Mouse (Mus musculus) urinary bladder, postnatal 10 days (tissue): ENCODE results near the gene Synrg.

Experiments used
- DNase-seq: peaks from one replicate; pipeline ENCODE4 v3.0.0; 2022; ENCODE audit warnings: low spot score

Gene Synrg

DNA sequence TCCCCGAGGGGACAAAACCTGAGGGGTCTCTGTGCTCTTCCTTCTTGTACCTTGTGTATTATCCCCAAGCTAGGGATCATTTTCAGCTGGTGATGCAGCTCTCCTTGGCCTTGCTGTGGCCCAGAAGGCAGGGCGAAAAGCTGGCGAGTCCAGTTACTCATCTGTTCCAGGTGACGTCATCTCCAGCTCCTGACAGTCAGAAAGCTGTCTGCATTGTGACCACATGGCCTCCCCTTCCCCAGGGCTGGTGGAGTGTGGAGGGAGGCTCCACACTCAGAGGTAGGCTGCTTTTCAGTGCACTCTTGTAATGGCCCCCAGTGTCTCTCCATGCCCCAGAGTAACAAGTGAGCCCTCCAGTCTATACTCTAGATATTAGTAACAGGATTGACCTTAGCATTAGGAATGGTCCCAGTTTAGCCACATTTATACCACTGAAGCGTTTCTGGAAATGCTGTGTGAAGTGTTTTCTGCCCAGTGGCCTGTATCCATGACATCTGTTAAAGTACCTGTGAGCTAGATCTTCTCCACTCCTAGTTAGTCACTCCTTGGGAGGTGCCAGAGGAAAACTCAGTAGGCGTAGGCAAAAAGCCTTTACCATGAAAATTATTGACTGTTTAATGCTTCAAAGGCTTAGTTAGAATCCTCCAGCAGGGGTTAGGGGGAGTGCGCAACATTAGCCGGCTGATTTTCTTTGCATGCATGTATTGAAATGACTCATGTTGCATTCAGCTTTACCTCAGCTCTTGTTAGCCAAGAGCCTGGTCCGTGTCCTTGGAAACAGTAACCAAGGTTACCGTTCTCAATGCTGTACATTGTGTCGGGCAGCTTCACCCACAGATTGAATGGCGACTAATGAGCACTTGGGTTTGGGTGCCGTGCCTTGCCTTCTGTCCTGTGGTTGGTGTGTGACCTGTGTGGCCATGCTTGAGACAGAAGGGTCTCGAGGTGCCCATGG, 78.9 kb downstream of the Synrg start:
- DNase-seq: no peak

DNA sequence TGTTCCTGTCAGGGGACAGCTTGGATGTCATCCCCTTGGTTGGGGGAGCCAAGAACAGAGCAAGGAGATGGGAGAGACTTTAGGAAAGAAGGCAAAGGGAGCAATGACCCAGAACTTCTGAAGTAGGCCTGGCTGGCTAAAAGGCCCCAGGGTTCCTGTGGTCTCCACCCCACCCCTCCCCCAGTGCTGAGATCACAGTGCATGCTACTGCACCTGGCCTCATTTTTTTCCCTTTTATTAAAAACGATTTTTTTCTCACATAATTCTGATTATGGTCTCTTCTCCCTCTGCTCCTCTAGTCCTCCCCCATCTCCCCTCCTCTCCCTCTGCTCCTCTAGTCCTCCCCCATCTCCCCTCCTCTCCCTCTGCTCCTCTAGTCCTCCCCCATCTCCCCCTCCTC, 80.8 kb downstream of the Synrg start:
- DNase-seq: no peak

DNA sequence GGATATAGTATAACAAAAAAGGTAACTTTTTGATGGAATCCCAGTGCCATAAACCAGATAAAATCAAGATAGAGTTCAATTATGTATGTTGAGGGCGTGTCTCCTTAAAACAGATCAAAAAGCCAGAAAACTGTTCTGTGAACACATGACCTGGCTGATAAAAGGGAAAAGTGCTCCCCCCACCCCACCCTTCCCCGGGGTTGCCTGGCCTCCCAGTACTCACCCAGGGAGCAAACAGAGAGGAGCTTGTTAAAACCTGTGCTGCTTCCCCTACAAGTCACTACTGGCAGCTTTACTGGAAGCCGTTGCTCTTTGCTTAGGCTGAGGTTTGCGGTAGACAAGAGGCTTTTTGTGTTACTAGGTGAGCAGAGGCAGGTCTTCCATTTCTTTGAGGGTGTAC, 83.0 kb downstream of the Synrg start:
- DNase-seq: no peak

DNA sequence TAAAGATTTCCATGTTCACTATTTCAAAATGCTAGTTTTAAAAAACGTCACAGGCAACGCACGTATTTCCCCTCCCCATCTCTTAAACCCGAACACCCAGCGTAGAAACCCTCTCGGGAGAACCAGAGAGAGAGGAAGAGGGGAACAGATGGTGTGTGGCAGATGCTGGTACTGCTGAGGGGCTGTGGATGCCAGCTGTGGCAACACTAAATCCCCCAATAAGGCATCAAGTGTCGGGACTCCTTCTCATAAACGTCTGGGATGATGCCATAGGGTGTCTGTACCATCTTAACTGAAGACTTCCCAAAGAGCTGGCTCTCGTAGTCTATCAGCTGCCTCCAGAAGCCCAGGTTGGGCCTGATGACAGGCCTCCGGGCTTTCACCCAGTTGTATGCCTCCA, 84.2 kb downstream of the Synrg start:
- no peak for DNase-seq

DNA sequence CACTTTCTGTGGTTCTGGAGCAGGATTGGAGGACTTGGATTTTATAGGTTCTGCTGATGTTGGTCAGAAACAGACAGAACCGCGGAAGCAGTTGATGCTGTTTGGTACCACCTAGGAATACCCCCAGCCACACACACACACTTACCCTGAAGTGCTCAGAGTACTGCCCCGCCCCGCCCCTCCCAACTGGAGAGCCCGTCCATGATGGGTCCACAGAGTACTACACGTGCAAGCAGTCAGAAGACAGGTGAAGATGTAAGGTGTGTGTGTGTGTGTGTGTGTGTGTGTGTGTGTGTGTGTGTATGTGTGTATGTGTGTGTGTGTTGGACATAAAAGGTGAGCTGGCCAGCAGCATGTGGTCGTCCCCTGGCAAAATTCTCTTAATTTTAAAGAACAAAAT, 88.8 kb downstream of the Synrg start:
- no peak for DNase-seq

DNA sequence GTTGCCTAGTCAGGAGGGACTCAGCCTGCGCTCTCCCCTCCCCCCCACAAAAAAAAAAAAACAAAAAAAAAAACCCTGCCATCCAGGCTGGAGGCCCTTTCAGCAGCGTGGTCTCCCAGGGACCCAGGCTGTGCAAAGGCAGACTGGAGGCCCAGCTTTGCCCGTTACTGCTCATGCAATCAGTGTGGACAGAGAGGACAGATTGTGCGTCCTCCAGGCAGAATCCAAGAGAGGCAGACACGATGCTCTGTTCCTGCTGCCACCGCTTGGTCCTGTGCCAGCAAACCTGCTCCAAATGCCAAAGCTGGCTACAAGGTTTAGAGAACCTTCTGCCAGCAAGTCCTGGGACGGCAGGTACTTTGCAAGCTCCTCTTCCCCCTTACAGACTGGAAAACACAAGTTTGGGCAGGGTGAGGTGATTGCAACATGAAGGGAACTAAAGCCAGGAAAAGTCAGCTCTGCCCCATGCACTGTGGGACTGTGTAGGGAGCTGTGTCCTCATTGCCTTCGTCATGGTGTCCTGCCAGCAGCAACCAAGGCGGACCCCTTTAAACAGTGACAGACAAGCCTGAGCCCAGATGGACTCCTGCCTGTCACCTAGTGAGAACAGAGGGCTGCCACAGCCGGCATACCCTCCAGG, 89.4 kb downstream of the Synrg start:
- DNase-seq: no peak

DNA sequence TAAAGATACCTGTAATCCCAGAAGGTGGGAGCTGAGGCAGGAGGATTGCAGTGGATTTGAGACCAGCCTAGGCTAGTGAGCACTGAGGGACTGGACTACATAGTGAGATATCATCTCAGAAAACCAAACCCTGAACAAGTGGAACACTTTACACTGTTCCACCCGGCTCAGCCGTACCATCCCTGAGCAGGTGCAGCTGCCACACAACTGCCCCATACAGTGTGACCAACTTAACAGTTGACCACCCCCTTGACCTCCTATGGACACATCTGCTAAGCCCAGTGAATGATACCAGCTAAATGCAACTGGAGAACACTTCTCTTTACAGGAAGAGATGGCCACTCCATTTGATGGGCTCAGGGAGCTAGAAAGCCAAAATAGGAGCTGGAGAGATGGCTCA, 93.2 kb downstream of the Synrg start:
- DNase-seq: no peak

DNA sequence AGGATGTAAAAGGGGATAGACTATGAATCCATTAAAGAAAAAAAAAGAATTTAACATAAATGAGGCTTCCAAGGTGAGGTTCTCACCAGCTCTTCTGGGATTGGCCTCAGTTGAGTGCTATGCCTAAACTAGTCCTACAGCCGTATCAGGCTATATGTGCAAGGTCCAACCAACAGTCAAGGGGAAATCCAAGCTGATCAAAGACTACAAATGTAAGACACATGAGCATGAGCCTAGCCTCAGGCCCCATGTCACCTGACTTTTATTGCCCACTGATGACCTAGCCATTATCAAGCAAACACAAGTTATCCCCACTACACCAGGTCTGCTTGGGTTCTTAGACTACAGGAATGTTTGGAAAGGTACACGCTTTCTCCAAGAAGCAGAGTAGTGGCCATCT, 95.6 kb downstream of the Synrg start:
- DNase-seq: no peak

DNA sequence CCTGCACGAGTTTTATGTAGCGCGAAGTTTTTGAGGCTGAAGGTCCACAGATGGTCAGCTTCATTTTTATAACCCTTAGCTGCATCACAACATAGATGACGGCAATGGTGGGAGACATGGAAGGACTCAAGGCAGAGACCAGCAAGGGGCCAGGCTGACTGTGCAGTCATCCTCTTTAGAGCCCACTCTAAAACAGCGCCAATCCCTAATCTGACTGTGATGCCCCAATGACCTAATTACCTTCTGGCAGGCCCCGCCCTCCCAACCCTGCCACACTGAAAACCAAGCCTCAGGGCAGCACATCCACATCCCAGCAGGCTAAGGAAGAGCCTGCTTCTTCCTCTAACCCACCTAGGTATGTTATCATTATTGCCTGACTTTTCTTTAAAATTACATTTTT, 96.4 kb downstream of the Synrg start:
- no peak for DNase-seq

DNA sequence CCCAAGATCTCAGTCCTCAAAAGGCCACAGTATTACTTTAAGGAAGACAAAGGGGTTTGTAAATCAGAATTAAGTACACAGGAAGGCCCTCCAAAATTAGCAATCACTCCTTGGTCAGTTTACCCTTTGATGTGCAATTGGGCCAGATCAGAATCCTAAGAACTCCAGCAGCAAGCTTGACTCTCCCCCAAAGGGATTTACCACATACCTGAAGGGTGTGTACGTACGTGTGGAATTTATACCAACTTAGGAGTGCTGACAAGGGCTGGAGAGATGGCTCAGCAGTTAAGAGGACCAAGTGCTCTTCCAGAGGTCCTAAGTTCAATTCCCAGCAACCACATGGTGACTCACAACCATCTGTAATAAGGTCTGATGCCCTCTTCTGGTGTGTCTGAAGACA, 97.7 kb downstream of the Synrg start:
- DNase-seq: no peak

DNA sequence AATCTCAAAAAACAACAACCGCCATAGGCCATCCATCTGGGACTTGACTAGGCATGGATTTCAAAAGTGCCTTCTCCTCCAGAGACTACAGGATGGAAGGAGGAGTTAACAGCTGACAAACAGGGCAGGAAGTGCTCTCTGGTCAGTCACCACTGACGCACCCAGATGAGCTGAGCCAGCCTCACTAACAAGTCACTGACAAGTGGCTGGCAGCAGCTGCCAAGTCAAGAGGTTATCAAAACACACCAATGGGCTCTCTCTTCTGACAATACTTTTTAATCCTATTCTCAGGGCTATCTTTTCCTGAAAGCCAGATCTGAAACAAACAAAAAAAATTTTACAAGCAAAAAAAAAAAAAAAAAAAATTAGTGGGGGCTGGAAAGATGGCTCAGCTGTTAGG, 98.6 kb downstream of the Synrg start:
- DNase-seq: no peak

DNA sequence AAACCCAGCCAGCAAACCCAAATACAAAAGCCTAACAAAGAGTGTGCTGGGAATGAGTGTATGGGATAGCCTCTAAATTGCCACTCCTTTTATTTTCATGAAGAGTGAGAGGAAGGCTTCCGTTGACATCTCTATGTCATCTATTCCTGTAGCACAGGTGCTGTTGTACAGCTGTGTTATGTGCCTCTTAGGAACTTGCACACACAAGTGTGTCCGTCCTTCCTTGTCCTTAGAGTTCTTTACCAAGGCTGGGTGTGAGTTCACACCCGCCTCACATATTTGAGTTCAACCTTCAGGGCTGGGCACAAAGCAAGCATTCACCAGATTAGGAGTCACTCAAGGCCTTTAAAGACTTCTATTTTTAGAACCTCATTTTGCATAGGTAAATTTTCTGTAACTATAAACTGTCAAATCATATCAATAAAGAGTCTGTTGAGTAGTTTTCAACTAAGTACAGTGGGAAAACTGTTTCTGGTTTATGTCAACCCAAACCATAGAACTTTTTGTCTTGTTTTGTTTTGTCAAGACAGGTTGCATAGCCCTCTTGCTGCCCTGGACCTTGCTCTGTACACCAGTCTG, 99.5 kb downstream of the Synrg start:
- DNase-seq: no peak

DNA sequence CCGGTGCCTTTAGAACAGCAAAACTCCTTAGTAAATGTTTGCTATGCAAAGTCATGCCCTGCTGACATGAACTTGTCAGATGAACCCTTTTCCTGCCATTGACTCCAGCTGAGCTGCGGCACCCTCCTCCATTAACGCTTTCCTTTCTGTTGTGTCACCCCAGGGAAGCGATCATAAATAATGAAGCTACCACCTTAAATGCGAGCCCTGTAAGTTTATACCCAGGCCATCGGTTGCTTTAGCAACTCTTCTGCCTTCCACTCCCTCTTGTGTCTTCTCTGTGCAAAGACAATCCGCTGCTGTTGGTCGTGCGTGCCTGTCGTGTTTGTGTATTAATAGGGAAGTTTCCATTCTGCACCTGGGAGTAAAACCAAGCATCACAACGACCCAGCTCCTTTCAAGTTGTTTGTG, 101.8 kb downstream of the Synrg start:
- no peak for DNase-seq

DNA sequence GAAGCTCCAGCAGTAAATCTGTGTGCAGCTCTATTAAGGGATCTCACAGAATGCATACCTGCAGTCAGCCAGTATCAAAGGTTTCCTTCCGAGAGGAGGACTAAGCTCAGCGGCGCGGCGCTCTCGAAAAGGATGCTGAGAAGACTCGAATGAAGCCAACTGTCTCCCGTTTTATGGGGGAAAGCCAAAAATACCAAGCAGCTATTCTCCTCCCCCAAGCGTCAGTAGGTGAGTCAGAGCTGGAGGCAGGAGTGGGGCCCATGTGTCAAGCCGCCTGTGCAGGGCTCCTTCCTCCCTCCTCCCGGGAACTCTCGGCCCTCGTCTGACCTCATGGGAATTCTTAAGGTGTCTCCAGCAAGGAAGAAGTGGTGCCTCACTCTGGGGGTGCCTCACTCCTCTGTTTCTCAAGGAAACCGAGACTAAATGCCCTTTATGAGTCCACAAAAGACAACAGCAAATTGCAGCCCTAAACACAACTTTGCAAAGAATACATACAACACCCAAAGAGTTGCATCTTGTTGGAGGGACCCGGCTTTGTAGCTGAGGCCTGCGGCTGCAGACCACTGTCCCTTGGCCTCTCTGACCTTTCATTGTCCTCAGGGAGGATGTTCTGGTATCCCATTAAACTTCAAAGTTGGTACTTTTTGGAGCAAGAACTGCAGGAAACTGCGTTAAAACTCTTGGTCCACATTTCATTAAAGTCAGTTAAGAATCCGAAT, 102.9 kb downstream of the Synrg start:
- no peak for DNase-seq

DNA sequence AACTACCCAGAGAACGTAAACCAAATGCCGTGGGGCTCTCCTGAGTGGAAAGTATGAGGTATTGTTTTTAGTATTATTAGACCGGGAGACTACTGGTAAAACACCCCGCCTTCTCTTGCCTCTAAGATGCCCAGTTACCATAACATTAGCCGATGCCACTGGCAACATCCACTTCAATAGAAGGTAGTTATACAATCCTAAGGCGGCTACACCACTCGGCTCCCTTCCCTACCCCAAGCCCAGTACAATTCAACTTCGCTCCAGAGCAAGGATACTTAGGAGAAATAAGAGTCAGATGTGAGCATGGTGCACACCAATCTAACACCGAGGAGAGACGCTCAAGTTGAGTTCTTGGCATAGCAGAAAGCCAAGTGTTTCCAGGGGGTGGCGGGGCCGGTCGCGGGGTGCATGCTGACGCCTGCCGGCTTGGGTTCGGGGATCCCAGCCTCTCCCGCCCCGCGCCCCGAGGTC, 103.5 kb downstream of the Synrg start:
- no peak for DNase-seq

DNA sequence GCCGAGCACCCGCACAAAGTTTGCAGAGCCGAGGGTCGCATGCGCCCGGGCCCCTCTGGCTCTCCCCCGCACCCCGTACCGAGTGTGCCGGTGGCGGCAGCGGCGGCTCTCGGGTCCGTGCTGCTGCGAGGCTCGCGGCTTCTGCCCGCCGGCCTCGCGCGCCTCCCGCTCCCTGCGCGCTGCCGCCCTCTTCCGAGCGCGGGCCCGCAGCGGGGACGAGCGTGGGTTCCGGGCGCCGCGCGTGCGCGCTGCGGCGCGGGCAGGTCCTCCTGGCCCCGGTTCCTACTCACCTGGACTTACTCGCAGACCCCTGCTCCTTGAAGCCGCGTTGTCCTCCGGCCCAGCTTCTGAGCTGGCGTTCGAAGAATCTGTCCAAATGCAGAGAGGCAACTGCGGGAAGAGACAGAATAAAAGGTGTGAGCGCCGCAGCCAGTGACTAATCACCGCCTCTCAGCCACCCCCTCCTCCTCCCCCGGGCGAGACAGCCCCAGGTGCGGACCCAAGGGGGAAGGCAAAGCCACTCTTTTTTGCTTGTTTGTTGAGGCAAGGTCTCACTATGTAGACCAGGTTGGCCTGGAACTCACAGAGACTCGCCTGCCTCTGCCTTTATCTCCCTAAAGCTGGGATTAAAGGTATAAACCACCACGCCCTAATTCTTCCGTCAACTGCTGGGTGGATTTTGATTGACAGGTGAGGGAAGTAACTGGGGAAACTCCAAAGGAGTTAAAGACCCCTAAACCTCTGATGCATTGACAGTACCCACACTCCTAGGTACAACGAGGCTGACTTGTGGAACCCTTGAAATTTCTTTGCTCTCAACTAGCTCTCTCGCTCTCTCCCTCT, 104.2 kb downstream of the Synrg start:
- DNase-seq: no peak

DNA sequence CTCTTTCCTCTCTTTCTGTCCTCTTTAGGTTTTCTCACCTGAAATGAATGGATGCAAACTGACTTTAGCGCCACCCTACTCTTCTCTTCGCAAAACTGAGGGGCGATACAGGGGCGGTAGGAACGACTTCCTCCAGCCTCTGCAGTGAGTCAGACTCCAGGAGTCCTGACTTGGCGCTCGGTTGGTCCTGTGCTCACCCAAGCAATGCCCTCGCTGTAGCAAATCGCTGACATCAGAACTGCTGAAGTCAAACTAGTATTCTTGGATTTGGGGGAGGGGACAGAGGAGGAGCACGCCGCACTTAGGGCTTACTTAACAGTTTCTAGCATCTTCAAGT, 104.8 kb downstream of the Synrg start, which contains the start of gene Dusp14:
TSS of gene Dusp14 (minus strand) at position 228 of the 337 bp plus-strand sequence.
- DNase-seq: no peak

DNA sequence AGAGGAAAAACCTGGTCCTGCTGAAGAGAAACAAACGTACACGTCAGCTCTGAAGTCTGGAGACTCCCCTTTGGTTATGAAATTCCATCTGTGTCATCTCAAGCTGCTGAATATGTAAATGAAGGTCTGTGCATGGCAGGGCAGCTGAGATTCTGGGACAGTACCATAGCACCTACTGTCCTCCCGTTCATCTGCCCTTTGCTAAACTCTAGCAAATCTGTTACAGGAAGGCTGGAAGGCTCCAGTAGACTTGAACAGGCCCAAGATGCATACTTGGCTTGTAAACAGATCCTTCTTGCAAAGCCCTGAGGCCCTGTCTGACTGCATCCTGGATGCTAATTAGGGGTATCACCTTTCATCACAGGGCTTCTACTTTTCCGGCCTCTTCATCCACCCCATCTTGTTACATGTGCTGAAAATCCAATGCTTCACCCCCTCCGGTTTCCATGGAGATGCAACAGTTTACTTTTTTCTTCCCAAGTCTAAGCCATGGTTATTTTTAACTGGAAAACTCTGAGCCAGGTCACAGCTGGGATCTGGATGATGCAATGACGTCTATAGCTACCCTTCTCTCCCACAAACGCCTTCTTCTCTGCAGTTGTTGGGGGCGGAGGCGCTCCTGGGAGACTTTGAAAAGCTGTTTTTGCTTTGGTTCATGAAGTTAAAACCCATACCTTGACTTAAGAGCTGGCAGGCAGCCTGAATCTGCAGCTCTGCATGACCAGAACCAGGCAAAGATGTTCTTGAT, 108.8 kb downstream of the Synrg start:
- no peak for DNase-seq

DNA sequence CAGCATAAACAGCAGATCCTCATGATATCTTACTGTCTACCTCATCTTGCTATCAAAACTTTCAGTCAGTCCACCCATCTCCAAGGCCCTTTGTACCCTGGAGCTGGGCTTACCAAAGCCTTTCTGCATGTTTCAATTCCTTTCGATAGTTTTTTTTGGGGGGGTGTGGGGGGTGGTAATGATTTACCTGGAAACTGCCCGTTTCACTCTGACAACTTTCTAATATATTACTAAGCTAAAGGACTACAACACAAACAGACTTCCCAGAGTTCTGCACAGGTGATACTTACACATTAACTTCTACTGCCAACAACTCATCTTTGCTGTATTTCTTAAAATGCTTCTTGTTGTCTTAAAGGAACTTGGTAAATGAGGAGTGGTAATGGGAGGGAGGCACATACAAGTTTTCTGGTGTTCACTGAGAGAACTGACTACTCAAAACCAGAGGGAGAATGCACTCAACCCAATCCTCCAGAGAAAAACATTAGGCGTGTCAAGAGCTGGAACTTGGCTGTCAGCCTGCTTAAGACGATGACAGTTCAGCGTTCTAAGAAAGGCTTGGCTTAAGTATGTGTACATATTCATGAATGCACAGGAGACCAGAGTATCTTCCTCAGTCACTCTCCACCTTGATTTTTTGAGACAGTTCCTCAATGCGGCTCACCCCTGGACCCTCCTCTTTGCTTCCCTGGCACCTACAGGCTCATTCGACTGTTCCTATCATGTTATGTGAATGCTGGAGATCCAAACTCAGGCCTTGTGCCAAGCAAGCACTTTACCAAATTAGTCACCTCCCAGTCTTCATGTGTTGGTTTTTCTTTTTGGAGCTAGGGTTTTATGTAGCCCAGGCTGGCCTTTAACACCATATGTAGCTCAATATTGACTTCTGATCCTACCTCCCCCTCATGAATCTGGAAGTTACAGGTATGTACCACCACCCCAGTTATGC, 109.9 kb downstream of the Synrg start:
- no peak for DNase-seq

DNA sequence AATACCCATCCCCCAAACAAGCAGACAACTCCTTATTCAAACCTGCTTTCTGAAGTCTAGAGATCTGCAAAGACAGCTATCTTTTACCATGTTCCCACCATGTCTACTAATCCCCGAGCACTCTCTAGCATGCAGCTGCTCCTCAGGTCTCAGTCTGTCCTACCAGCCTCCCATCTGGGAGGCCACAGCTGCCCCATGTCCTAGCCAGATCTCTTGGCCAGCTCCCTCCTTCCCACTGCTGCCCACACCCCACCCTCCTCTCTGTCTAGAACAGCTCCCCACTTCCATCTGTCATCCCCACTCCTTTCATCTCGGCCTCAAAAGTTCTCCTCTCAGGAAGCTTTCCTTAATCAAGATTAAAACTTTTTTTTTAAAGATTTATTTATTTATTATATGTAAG, 112.8 kb downstream of the Synrg start:
- DNase-seq: no peak
